Mouse (Mus musculus) hindbrain, embryonic 16.5 days (tissue): ENCODE data around the gene Sass6. TPM values are rescaled to one million over a fixed set of nuclear protein-coding genes. Genes with fewer than 3 reads are reported as not detected.

ENCODE experiments used
- ATAC-seq: fragments of 200-750 bp; cut with Nextera tagmentation; 2 replicates; pipeline ENCODE4 v1.8.0; 2017; ENCODE audit warnings: moderate TSS enrichment, moderate library complexity
- H3K27ac ChIP-seq: fragments of 300-500 bp; sonication (generic); 2 replicates; pipeline ENCODE4 v1.5.1; 2014; ENCODE audit warnings: low read depth, mild to moderate bottlenecking, control low read depth, low read length, moderate library complexity
- H3K27me3 ChIP-seq: fragments of 300-500 bp; sonication (generic); replicated peaks from 2 replicates; pipeline ENCODE4 v1.6.1; 2014; ENCODE audit warnings: low read length; ENCODE audit not compliant: control insufficient read depth, insufficient read depth
- H3K36me3 ChIP-seq: fragments of 300-500 bp; sonication (generic); 2 replicates; pipeline ENCODE4 v1.6.1; 2014; ENCODE audit warnings: mild to moderate bottlenecking, low read length, moderate library complexity, mixed read lengths; ENCODE audit not compliant: control insufficient read depth, insufficient read depth
- H3K4me1 ChIP-seq: fragments of 300-500 bp; sonication (generic); 2 replicates; pipeline ENCODE4 v1.6.1; 2014; ENCODE audit warnings: low read depth, low read length; ENCODE audit not compliant: control insufficient read depth, insufficient read depth
- H3K4me2 ChIP-seq: fragments of 300-500 bp; sonication (generic); 2 replicates; pipeline ENCODE4 v1.6.1; 2014; ENCODE audit warnings: mild to moderate bottlenecking, low read length, control low read depth, moderate library complexity
- H3K4me3 ChIP-seq: fragments of 300-500 bp; sonication (generic); 2 replicates; pipeline ENCODE4 v1.5.1; 2014; ENCODE audit warnings: mild to moderate bottlenecking, low read length, control low read depth, moderate library complexity
- H3K9ac ChIP-seq: fragments of 300-500 bp; sonication (generic); 2 replicates; pipeline ENCODE4 v1.6.1; 2014; ENCODE audit warnings: low read depth, mild to moderate bottlenecking, control low read depth, low read length, moderate library complexity
- H3K9me3 ChIP-seq: fragments of 300-500 bp; sonication (generic); 2 replicates; pipeline ENCODE4 v1.6.1; 2014; ENCODE audit warnings: mild to moderate bottlenecking, low read length, moderate library complexity; ENCODE audit not compliant: control insufficient read depth
- WGBS: fragments of 180-500 bp; shearing (Covaris S2); extraction: QIAGEN DNeasy Blood & Tissue Kit; methylation state at CpG from one replicate; pipeline ENCODE4 v1.1.7; 2014; 5-methylcytosine and 5-hydroxymethylcytosine counted together
- polyA plus RNA-seq: library from polyadenylated mRNA; unstranded; fragments of >200 nt; fragmentation: Nextera tagmentation; extraction: Ambion mirVana; gene quantifications from 2 replicates; pipeline ENCODE4 v1.2.1, GENCODE M21; 2015

Sass6 gene
- polyA plus RNA-seq, 1 experiment from 2014 or later = 11.5 TPM

- peaks cover 4% of the 10 kb centered on the region; the same call in 1 of the 2 replicates for H3K36me3 ChIP-seq
- no peak overlapping the region for H3K4me2 ChIP-seq
- no peaks in the 10 kb centered on the region for H3K27me3 ChIP-seq
- H3K9ac ChIP-seq = no peak overlapping the region
- H3K9me3 ChIP-seq = no peaks in the 10 kb centered on the region
- WGBS = 93% methylated on average over 7 of the region's 7 CpGs
- no peak for ATAC-seq
- H3K27ac ChIP-seq = no peak overlapping the region
- H3K4me1 ChIP-seq = no peaks in the 10 kb centered on the region
- H3K4me3 ChIP-seq = no peak overlapping the region
Measured at GRCm38 (mm10) chr3:116620636-116621370, 26.0 kb downstream of the Sass6 start.

- 94% methylated on average over 7 of the region's 7 CpGs for WGBS
- Histone ChIP-seq H3K9me3 (no peaks in the 10 kb centered on the region), H3K4me2 (no peak overlapping the region), H3K4me3 (no peak overlapping the region), H3K36me3 (peaks cover 4% of the 10 kb centered on the region; the same call in 1 of the 2 replicates), H3K27ac (no peak overlapping the region), H3K4me1 (no peaks in the 10 kb centered on the region), H3K9ac (no peak overlapping the region), H3K27me3 (no peaks in the 10 kb centered on the region)
- no peak for ATAC-seq
Measured at GRCm38 (mm10) chr3:116622641-116623040, 27.9 kb downstream of the Sass6 start.

- Histone ChIP-seq H3K4me3 (no peak overlapping the region), H3K9me3 (no peaks in the 10 kb centered on the region), H3K4me2 (no peak overlapping the region), H3K27ac (no peak overlapping the region), H3K36me3 (peaks cover 20% of the 10 kb centered on the region), H3K9ac (no peak overlapping the region), H3K27me3 (no peaks in the 10 kb centered on the region), H3K4me1 (no peaks in the 10 kb centered on the region)
- 80% methylated on average over 1 of the region's 1 CpGs for WGBS
- no peak for ATAC-seq
Measured at GRCm38 (mm10) chr3:116631459-116631858, 36.7 kb downstream of the Sass6 start.

GRCm38 (mm10) chr3:116632971-116633370 lies 38.2 kb downstream of the Sass6 start:
- 97% methylated on average over 3 of the region's 3 CpGs for WGBS
- Histone ChIP-seq H3K9ac (no peak overlapping the region), H3K4me3 (no peak overlapping the region), H3K36me3 (peaks cover 20% of the 10 kb centered on the region), H3K4me2 (no peak overlapping the region), H3K9me3 (no peaks in the 10 kb centered on the region), H3K4me1 (no peaks in the 10 kb centered on the region), H3K27me3 (no peaks in the 10 kb centered on the region), H3K27ac (no peak overlapping the region)
- ATAC-seq = no peak

GRCm38 (mm10) chr3:116634091-116634490 lies 39.3 kb downstream of the Sass6 start:
- H3K27ac ChIP-seq = no peak overlapping the region
- no peaks in the 10 kb centered on the region for H3K27me3 ChIP-seq
- H3K4me2 ChIP-seq = no peak overlapping the region
- no peaks in the 10 kb centered on the region for H3K9me3 ChIP-seq
- H3K36me3 ChIP-seq = peaks cover 23% of the 10 kb centered on the region
- H3K9ac ChIP-seq = no peak overlapping the region
- H3K4me1 ChIP-seq = no peaks in the 10 kb centered on the region
- ATAC-seq = no peak
- 88% methylated on average over 3 of the region's 3 CpGs for WGBS
- no peak overlapping the region for H3K4me3 ChIP-seq

GRCm38 (mm10) chr3:116634853-116635252 lies 40.1 kb downstream of the Sass6 start:
- no peaks in the 10 kb centered on the region for H3K27me3 ChIP-seq
- WGBS = 94% methylated on average over 8 of the region's 8 CpGs
- peaks cover 27% of the 10 kb centered on the region for H3K36me3 ChIP-seq
- H3K9ac ChIP-seq = no peak overlapping the region
- H3K4me2 ChIP-seq = no peak overlapping the region
- no peak for ATAC-seq
- no peak overlapping the region for H3K27ac ChIP-seq
- H3K9me3 ChIP-seq = no peaks in the 10 kb centered on the region
- no peaks in the 10 kb centered on the region for H3K4me1 ChIP-seq
- H3K4me3 ChIP-seq = no peak overlapping the region

- H3K9ac ChIP-seq = no peak overlapping the region
- H3K4me3 ChIP-seq = no peak overlapping the region
- no peak overlapping the region for H3K4me2 ChIP-seq
- peak; percentile 48; the same call in 1 of the 2 replicates for ATAC-seq
- peaks cover 34% of the 10 kb centered on the region for H3K36me3 ChIP-seq
- H3K4me1 ChIP-seq = no peaks in the 10 kb centered on the region
- no peaks in the 10 kb centered on the region for H3K27me3 ChIP-seq
- WGBS = 61% methylated on average over 5 of the region's 5 CpGs
- H3K27ac ChIP-seq = no peak overlapping the region
- no peaks in the 10 kb centered on the region for H3K9me3 ChIP-seq
Measured at GRCm38 (mm10) chr3:116635799-116636198, 41.0 kb downstream of the Sass6 start.

- peaks cover 40% of the 10 kb centered on the region for H3K36me3 ChIP-seq
Measured at GRCm38 (mm10) chr3:116637693-116638476, 43.1 kb downstream of the Sass6 start.

GRCm38 (mm10) chr3:116638572-116638971 lies 43.8 kb downstream of the Sass6 start:
- Histone ChIP-seq H3K27me3 (no peaks in the 10 kb centered on the region), H3K27ac (no peak overlapping the region), H3K4me2 (no peak overlapping the region), H3K4me1 (no peaks in the 10 kb centered on the region), H3K36me3 (peaks cover 40% of the 10 kb centered on the region), H3K9ac (no peak overlapping the region), H3K9me3 (no peaks in the 10 kb centered on the region), H3K4me3 (no peak overlapping the region)
- ATAC-seq = no peak
- WGBS = 89% methylated on average over 7 of the region's 7 CpGs

More at GRCm38 (mm10) chr3:116637693-116638476, 43.1 kb downstream of the Sass6 start:
- no peaks in the 10 kb centered on the region for H3K4me1 ChIP-seq
- no peaks in the 10 kb centered on the region for H3K27me3 ChIP-seq
- H3K9ac ChIP-seq = no peak overlapping the region
- WGBS = 94% methylated on average over 9 of the region's 9 CpGs
- H3K4me2 ChIP-seq = no peak overlapping the region
- no peak overlapping the region for H3K27ac ChIP-seq
- H3K4me3 ChIP-seq = no peak overlapping the region
- ATAC-seq = no peak
- H3K9me3 ChIP-seq = no peaks in the 10 kb centered on the region
